Mouse (Mus musculus): ENCODE data around the gene Zfp143.

Gene Zfp143

GRCm38 (mm10) chr7:110132272-110132671 is 71.3 kb downstream of the Zfp143 start:
- in situ Hi-C loops (cut with MboI, MseI): loop anchor here (5.0 to 25.0 kb wide), 2 partner anchors 35 to 95 kb away; no protein-coding TSS in a partner anchor

- in situ Hi-C loops (cut with MboI, MseI): loop anchor here (5.0 to 25.0 kb wide), 2 partner anchors 37 to 97 kb away; no protein-coding TSS in a partner anchor
Observed at GRCm38 (mm10) chr7:110133988-110134387, 73.0 kb downstream of the Zfp143 start.

- in situ Hi-C loops (cut with MboI, MseI): loop anchor here (25.0 kb wide), 1 partner anchor 101 kb away; no protein-coding TSS in a partner anchor
Observed at GRCm38 (mm10) chr7:110138538-110138937, 77.5 kb downstream of the Zfp143 start.

- in situ Hi-C loops (cut with MboI, MseI): loop anchor here (25.0 kb wide), 1 partner anchor 107 kb away; no protein-coding TSS in a partner anchor
Observed at GRCm38 (mm10) chr7:110143863-110144262, 82.8 kb downstream of the Zfp143 start.

Measured in T-helper 2 cell (primary cell).